Mouse (Mus musculus): ENCODE measurements at regions not wholly inside any gene's neighbourhood (a gene's known extent, or its start where the extent isn't known, plus 50 kb on each side); places are given as distances from the start of the nearest gene placed in this dataset.
A peak's percentile ranks its signal among the peaks of the same experiment; 100 is the strongest.

DNA sequence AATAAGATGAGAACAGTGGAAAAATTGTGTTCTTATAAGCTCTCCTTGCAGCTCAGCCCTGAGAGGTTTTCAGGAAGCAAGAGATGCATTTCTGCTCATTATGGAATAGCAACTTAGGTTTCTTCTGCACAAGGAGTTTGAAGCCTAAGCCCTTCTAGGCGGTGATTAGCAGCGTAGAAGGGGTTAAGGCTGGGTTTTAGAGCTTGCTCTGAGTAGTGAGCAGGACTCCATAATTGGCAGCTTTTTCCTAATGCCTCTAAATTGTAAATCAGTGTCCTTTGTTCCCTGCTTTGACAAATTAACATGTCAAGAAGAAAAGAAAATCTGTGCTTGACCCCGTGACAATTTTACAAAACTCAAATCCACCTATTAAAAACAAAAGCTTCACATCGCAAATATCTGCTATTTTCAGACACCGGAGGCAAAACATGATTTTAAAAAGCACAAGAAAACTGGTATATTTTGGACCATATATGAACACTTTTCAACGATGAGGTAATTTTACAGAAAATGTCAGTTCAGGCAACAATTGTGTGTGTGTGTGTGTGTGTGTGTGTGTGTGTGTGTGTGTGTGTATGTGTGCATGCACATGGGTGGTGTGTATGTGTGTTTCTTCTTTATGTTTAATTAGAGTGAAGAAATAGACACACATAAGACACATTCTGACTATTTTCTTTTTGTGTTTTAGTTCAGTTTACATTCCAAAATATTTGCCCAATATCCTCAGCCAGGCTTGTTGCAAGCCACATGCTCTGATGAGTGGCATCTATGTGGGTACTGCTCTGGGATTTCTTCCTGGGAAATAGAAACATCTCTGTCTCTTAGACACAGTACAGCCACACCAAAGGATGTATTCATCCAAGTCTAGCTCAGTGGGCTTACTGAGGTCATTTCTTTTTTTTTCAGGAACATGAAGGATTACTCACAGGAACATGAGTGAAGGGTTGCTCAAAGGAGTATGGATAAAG, 804.3 kb downstream of the Tmem132b start:
- no peak for DNase-seq (ENCODE audit: extremely low spot score)

GRCm38 (mm10) chr5:126337884-126338283, 806.3 kb downstream of the Tmem132b start:
- no peak for DNase-seq (ENCODE audit: extremely low spot score)

DNA sequence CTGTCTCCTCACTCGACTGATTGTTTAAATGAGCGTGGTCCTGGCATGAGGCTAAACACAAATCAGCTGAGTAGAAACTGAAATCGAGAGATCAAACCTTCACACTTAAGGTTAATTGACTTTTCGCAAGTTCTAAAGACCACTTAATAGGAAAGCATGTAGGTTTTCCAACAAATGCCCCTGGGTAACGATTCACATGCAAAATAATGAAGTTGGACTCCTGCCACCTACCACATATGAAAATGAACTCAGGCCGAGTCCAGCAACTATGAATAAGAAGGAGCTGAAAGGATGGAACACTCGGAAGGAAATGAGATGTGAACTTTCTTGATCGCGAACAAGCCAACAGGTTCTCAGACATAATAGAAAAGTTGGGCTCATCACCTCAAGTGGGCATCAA, 812.0 kb downstream of the Tmem132b start:
- no peak for DNase-seq (ENCODE audit: extremely low spot score)

DNA sequence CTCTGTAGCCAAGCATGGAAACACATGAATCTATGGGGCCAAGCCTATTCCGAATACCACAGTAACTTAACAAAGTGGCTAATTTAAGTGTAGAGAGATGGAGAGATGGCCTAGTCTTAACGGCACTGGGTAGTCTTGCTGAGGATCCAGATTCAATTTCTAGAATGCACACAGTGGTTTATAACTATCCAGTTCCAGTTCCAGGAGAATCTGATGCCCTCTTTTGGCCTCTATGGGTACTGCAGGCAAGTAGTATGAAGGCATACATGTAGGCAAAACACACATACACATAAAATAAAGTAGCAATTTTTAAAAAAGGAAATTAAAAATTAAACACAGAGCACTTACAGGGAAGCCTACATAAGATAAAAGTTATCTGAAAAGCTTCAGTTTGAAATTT, 819.4 kb downstream of the Tmem132b start:
- DNase-seq (ENCODE audit: extremely low spot score): no peak

GRCm38 (mm10) chr5:126369436-126369835, 837.9 kb downstream of the Tmem132b start:
- no peak for DNase-seq (ENCODE audit: extremely low spot score)

- no peak for DNase-seq (ENCODE audit: extremely low spot score)
Measured at GRCm38 (mm10) chr5:126392306-126392705, 849.3 kb upstream of the Tmem132c start.

DNA sequence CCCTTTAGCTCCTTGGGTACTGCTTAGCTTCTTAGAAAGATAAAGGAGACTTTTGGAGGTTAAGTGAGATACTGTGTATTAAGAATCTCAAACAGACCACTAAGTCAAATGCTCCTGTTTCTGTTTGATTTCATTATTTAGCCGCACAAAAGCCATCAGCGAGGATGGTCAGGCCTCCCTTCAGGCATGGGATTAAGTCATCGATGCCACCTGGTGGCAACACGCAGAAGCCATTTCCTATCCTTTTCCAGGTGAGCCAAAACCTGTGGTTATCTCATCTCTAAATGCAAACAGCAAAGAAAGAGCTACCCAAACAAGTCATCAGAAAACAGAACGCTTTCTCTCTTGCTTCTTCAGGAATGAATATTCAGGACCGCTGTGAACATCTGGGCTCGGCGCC, 846.3 kb upstream of the Tmem132c start:
- DNase-seq (ENCODE audit: extremely low spot score): no peak

DNA sequence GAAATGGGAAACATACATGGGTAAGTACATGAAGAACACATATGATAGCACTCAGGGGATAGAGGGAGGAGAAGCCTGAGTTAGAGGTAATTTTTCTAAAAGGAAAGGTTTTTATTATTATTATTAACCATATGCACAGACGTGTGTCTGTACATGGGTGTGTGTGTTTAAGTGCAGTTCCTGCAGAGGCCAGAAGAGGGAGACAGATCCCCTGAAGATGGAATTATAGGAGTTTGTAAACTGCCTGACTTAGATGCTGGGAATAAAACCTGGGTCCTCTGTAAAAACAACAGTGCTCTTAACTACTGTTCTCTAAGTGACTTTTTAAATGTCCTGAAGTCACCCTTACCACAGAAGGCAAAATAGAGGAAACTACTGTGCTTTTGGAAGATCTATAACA, 809.9 kb upstream of the Tmem132c start:
- no peak for DNase-seq (ENCODE audit: extremely low spot score)

- DNase-seq (ENCODE audit: extremely low spot score): no peak
Measured at GRCm38 (mm10) chr5:126438696-126439095, 802.9 kb upstream of the Tmem132c start.

- no peak for DNase-seq (ENCODE audit: extremely low spot score)
Measured at GRCm38 (mm10) chr5:126440516-126440915, 801.1 kb upstream of the Tmem132c start.

DNA sequence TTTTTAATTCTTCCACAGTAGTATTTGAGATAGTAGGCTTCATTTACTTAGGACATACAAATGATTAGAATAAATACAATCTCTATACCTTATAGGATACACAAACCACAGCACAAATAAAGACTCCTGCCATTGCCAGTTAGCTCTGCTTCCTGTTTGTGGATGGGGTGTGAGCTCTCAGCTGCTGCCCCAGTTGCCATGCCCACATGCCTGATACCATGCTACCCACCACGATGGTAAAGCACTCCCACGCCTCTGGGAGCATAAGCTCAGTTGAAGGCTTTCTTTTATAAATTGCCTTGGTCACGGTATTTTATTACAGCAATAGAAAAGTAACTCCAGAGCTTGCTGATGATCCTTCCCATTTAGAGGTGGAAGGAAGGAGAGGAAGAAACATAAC, 765.8 kb upstream of the Tmem132c start:
- DNase-seq (ENCODE audit: extremely low spot score): no peak

- peak; percentile 4 for DNase-seq (ENCODE audit: extremely low spot score)
Measured at GRCm38 (mm10) chr5:126522076-126522475, 719.5 kb upstream of the Tmem132c start.

GRCm38 (mm10) chr5:126525863-126526262, 715.7 kb upstream of the Tmem132c start:
- DNase-seq (ENCODE audit: extremely low spot score): no peak

DNA sequence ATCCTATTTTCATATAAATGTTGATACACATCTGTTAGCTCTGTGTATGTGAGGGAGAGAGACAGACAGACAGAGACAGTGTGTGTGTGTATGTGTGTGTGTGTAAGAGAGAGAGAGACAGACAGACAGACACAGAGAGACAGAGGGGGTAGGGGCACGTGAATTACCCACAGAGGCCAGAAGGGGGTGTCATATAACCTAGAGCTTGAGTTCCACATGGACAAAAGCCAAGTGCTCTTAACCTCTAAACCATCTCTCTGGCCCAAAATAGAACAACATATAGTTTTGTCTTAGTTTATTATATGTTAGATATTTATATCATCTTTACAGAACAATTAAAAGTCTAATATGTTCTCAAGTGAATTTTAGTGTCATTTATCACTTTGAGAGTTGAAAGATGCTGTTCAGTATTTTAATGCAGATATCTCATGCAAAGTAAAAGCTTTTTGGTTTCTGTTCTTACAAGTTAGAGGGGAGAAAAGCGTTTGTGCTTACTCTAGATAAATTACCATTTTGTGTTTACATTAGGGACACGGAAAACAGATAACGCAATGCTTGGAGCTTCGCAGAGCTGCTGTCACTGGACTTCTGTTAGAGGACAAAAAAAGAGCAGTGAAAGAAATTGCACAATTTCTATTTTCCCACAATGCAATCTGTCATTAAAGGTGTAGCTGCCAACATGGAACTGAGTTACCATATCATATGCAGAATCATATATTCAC, 710.6 kb upstream of the Tmem132c start:
- no peak for DNase-seq (ENCODE audit: extremely low spot score)

DNA sequence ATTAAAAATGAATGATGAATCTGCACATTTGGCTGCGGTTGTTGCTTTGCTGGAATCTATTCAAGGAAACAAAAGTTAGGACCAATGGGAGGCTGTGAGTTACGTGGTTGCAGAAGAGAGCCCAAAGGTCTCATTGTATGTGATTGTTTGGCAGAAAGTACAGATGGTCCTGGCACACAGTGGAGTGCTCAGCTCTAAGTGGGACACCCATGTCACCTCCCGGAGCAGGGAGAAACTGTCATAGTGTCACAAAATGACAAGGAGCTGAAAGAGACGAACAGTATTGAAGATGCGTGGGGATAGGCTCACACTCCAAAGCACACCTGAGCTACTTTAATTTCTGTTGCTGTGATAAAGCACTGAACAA, 710.1 kb upstream of the Tmem132c start:
- no peak for DNase-seq (ENCODE audit: extremely low spot score)

DNA sequence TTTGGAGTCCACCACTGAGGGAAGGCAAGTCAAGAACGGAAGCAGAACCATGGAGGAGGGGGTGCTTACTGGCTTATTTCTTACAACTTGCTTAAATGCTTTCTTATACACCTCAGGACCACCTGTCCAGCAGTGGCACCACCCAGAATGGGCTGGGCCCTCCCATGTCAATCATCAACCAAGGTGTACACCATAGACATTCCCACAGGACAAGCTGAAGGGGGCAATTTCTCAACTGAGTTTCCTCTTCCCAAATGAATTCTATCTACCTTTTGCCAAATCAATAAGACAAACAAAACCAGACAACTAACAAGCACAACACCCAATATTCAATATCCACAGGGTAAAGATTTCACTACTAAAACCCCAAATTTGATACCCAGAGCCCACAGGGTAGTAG, 709.6 kb upstream of the Tmem132c start:
- no peak for DNase-seq (ENCODE audit: extremely low spot score)

DNA sequence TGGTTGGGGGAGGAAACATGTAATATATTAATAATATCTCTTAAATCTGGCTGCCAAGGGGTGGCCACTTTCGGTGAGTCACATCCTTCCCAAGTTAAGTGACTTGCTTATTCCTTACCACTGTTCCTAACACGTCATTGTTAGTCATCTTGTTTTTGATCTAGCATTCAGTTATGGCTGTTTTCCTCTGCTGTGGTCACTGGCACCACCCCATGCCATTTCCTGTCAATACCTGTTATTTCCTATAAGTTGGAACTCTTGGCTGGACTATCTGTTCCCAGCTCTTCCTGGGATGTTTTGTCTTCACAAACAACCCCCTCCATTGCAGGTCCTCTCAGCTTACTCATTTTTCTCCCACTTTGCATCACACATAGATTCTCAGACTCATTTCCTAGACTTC, 703.5 kb upstream of the Tmem132c start:
- no peak for DNase-seq (ENCODE audit: extremely low spot score)

DNA sequence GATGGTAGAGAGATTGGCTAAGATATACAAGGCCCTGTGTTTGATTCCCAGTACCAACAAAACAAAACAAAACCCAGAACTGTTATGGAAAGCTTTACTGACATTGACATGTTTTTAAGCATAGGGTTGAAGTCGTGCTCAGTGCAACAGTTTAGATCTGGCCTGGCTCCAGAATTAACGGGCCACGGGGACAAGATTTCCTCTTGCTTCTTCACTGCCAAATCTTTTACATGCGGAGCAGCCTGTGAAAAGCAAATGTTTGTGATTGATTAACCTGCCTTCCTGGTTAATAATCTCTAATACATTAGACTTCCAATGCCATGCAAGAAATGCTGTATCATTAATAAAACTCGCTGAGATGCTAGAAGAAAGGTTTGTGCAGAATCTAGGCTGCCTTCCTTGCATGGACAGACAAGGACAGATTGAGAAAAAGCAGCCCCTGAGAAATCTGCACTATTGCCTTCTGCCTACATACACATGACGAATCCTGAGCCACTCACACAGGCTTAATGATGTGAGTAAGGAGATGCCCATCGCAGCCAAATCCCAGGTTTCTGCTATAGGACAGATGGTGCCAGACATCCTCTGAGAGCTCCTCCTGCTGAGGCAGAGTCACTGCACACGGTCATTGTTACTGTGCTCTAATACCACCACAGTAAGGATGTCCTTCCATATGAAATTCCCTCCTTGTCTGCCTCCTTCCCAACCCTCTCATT, 697.2 kb upstream of the Tmem132c start:
- no peak for DNase-seq (ENCODE audit: extremely low spot score)

DNA sequence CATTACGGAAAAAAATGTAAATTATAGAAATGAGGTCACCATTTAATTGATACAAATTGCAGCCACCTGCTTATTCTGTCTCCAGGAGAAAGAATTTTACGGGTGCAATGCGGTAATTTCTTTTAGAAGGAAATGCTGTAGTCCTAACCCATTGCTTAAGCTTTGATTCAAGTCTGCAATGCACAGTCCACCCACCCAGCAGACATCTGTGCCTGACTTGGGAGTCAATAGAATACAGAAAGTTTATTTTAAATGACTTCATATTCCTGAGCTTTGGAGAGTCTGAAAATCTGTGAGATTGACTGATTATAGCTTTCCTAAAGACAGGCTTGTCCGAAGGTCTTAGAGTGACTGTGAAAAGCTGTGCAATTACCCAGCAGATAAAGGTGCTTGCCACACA, 693.8 kb upstream of the Tmem132c start:
- DNase-seq (ENCODE audit: extremely low spot score): no peak

- DNase-seq (ENCODE audit: extremely low spot score): no peak
Measured at GRCm38 (mm10) chr5:126551676-126552075, 689.9 kb upstream of the Tmem132c start.

DNA sequence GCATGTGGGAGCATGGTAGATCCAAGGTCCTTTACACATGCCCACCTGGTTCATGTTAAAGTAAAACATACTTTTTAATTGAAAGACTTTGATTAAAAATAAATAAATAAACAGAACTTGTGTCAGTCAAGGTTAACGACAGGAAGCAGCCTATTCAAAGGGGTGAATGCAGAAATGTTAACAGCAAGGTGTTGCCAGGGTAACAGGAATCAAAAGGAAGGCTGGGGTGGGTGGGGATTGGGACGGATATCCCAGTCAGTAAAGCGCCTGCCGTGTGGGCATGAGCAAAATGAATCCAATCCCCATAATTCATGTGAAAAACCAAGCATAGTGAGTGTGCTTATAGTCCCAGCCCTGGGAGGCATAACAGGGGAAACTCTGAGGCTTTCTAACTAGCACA, 682.6 kb upstream of the Tmem132c start:
- no peak for DNase-seq (ENCODE audit: extremely low spot score)

GRCm38 (mm10) chr5:126565817-126566216, 675.8 kb upstream of the Tmem132c start:
- DNase-seq (ENCODE audit: extremely low spot score): no peak

Data from embryo, embryonic 9.5 days (tissue).